8 mouse cellular contexts compared by ENCODE assay signal in genomic region chr4:149988931-149989556, GRCm38 (mm10). TPM values are rescaled to one million over a fixed set of nuclear protein-coding genes. Genes with fewer than 3 reads are reported as not detected.
DNase-seq lines count a peak whose midpoint lies in the region; ATAC-seq and TF ChIP-seq lines count a peak whose summit lies in the region.

No protein-coding gene starts in this region.

- H3K4me1 ChIP-seq in CH12.LX (ENCODE audit: control insufficient read depth in 1 of 2, insufficient read depth in 2 of 2): peaks cover 20 to 71% of the 10 kb centered on the region in 2 experiments
- H3K4me1 ChIP-seq in forebrain, embryonic 11.5 days (replicated peaks; ENCODE audit: control insufficient read depth, insufficient read depth, low read length): peaks cover 15% of the 10 kb centered on the region
- H3K4me1 ChIP-seq in heart, embryonic 16.5 days (ENCODE audit: control insufficient read depth, insufficient read depth, low read length): peaks cover 31% of the 10 kb centered on the region
- peaks cover 19% of the 10 kb centered on the region for H3K4me1 ChIP-seq in neural tube, embryonic 14.5 days (ENCODE audit: control insufficient read depth, insufficient read depth, low read length)

- H3K27ac ChIP-seq in CH12.LX (ENCODE audit: insufficient read depth, low read depth): peak overlapping the region; percentile 75
- no peak overlapping the region for H3K27ac ChIP-seq in forebrain, embryonic 11.5 days (ENCODE audit: low read depth, low read length)
- H3K27ac ChIP-seq in heart, embryonic 16.5 days (ENCODE audit: low read length): peak overlapping the region; percentile 47; the same call in 1 of the 2 replicates
- H3K27ac ChIP-seq in neural tube, embryonic 14.5 days (ENCODE audit: low read depth, low read length): peak overlapping the region; percentile 66

- H3K36me3 ChIP-seq in CH12.LX (replicated peaks in 1 of 2; ENCODE audit: control insufficient read depth in 1 of 2, insufficient read depth in 1 of 2, low read length in 1 of 2): peaks cover 36 to 69% of the 10 kb centered on the region in 2 experiments
- H3K36me3 ChIP-seq in forebrain, embryonic 11.5 days (ENCODE audit: control insufficient read depth, insufficient read depth, low read length): no peaks in the 10 kb centered on the region
- no peaks in the 10 kb centered on the region for H3K36me3 ChIP-seq in heart, embryonic 16.5 days (ENCODE audit: control insufficient read depth, insufficient read depth)
- no peaks in the 10 kb centered on the region for H3K36me3 ChIP-seq in neural tube, embryonic 14.5 days (ENCODE audit: control insufficient read depth, insufficient read depth, low read length)

- H3K27me3 ChIP-seq in CH12.LX (replicated peaks): no peaks in the 10 kb centered on the region
- no peaks in the 10 kb centered on the region; the same call in none of the 2 replicates for H3K27me3 ChIP-seq in forebrain, embryonic 11.5 days (ENCODE audit: control insufficient read depth, insufficient read depth, low read length)
- no peaks in the 10 kb centered on the region for H3K27me3 ChIP-seq in heart, embryonic 16.5 days (ENCODE audit: control insufficient read depth, insufficient read depth, low read length)
- no peaks in the 10 kb centered on the region for H3K27me3 ChIP-seq in neural tube, embryonic 14.5 days (ENCODE audit: control insufficient read depth, insufficient read depth, low read length)

- no peak; the same call in 1 of the 2 replicates for TF ChIP-seq RAD21 in CH12.LX (IDR thresholded peaks at IDR 0.05; ENCODE audit: low read depth, low read length)

- peak; percentile 97 for DNase-seq in CH12.LX (ENCODE audit: extremely low read depth)
- DNase-seq in c-Kit-positive CD71-positive TER-119-positive erythroid progenitor cells, embryonic 14.5 days (ENCODE audit: low spot score): peak; percentile 74
- peak; percentile 90 for DNase-seq in forebrain, embryonic 11.5 days (ENCODE audit: low spot score)
- peak; percentile 96 to 98 for DNase-seq in kidney, postnatal 36 days
- DNase-seq in lung, adult 18-20 months: peak; percentile 91 to 94
- peak; percentile 84 for DNase-seq in testis, postnatal 14 days (ENCODE audit: low spot score)

- H3K9ac ChIP-seq in CH12.LX (ENCODE audit: insufficient read depth, low read depth): peak overlapping the region; percentile 39; the same call in 1 of the 2 replicates
- no peak overlapping the region; the same call in 1 of the 2 replicates for H3K9ac ChIP-seq in forebrain, embryonic 11.5 days (ENCODE audit: low read length)
- no peak overlapping the region for H3K9ac ChIP-seq in heart, embryonic 16.5 days (ENCODE audit: low read length)
- H3K9ac ChIP-seq in neural tube, embryonic 14.5 days (replicated peaks; ENCODE audit: low read depth, low read length): no peak overlapping the region

- TF ChIP-seq EP300 in CH12.LX (IDR thresholded peaks at IDR 0.05; ENCODE audit: low read length): peak; percentile 90

- no peak overlapping the region for H3K4me3 ChIP-seq in CH12.LX (replicated peaks in 1 of 3; ENCODE audit: low read depth in 2 of 3, low read length in 2 of 3, poor library complexity in 1 of 3)
- H3K4me3 ChIP-seq in forebrain, embryonic 11.5 days (ENCODE audit: low read depth, low read length): peak overlapping the region; percentile 7; the same call in 1 of the 2 replicates
- peak overlapping the region; percentile 42 for H3K4me3 ChIP-seq in heart, embryonic 16.5 days (ENCODE audit: low read length)
- peak overlapping the region; percentile 12; the same call in 1 of the 2 replicates for H3K4me3 ChIP-seq in neural tube, embryonic 14.5 days (ENCODE audit: low read depth, low read length)

- ATAC-seq in forebrain, embryonic 11.5 days (replicated peaks; ENCODE audit: low FRiP score): peak; percentile 91
- ATAC-seq in heart, embryonic 16.5 days (replicated peaks; ENCODE audit: extremely low read depth, insufficient read depth, low FRiP score): peak; percentile 81
- ATAC-seq in neural tube, embryonic 14.5 days (ENCODE audit: low read depth): peak; percentile 93

- H3K79me2 ChIP-seq in CH12.LX (replicated peaks; ENCODE audit: control insufficient read depth, extremely low read depth, insufficient read depth, poor library complexity, severe bottlenecking): no peaks in the 10 kb centered on the region; the same call in 1 of the 2 replicates

- WGBS in forebrain, embryonic 11.5 days: 12% methylated on average over 21 of the region's 21 CpGs
- 6% methylated on average over 21 of the region's 21 CpGs for WGBS in heart, embryonic 16.5 days
- 6% methylated on average over 21 of the region's 21 CpGs for WGBS in neural tube, embryonic 14.5 days

- TF ChIP-seq POLR2A in CH12.LX (IDR thresholded peaks at IDR 0.05; ENCODE audit: low read depth, low read length): peak; percentile 46; the same call in 1 of the 2 replicates

- in situ Hi-C loops in CH12.LX (cut with MboI; ENCODE audit: low pct_ligation_motif_present, low pct_unique_long_range_greater_than_20kb, low sequenced_read_pairs): no loop called here

- TF ChIP-seq CTCF in CH12.LX (conservative IDR thresholded peaks at IDR 0.05 in 1 of 2, IDR thresholded peaks at IDR 0.05 in 1 of 2; ENCODE audit: low read depth in 2 of 2, low read length in 2 of 2): no peak

- peak overlapping the region; percentile 74 for H3K4me2 ChIP-seq in CH12.LX (ENCODE audit: insufficient read depth, low read depth, poor library complexity, severe bottlenecking)
- H3K4me2 ChIP-seq in forebrain, embryonic 11.5 days (ENCODE audit: low read depth, low read length, severe bottlenecking): peak overlapping the region; percentile 66
- peak overlapping the region; percentile 70 for H3K4me2 ChIP-seq in heart, embryonic 16.5 days (ENCODE audit: low read depth, low read length)
- peak overlapping the region; percentile 46 for H3K4me2 ChIP-seq in neural tube, embryonic 14.5 days (ENCODE audit: low read depth, low read length)

- no peaks in the 10 kb centered on the region for H3K9me3 ChIP-seq in CH12.LX (replicated peaks; ENCODE audit: low read length)
- no peaks in the 10 kb centered on the region for H3K9me3 ChIP-seq in forebrain, embryonic 11.5 days (ENCODE audit: control insufficient read depth, low read length)
- no peaks in the 10 kb centered on the region for H3K9me3 ChIP-seq in heart, embryonic 16.5 days (replicated peaks; ENCODE audit: control insufficient read depth, low read length)
- no peaks in the 10 kb centered on the region for H3K9me3 ChIP-seq in neural tube, embryonic 14.5 days (ENCODE audit: control insufficient read depth, low read length)

- dilution Hi-C loops in CH12.LX (cut with MboI; ENCODE audit: extremely low pct_ligation_motif_present, extremely low pct_unique_long_range_greater_than_20kb, low sequenced_read_pairs): no loop called here

TF ChIP-seq in CH12.LX, 34 proteins besides CTCF, POLR2A, EP300 and RAD21:
- TF ChIP-seq SMC3 (IDR thresholded peaks at IDR 0.05; ENCODE audit: low read depth, low read length) (no peak), JUND (conservative IDR thresholded peaks at IDR 0.05; ENCODE audit: low read depth, low read length) (peak; percentile 51; the same call in 1 of the 2 replicates), BHLHE40 (IDR thresholded peaks at IDR 0.05; ENCODE audit: low read depth, low read length) (peak; percentile 82), ELF1 (IDR thresholded peaks at IDR 0.05; ENCODE audit: low read depth, low read length) (peak; percentile 69; the same call in 1 of the 2 replicates), SIN3A (IDR thresholded peaks at IDR 0.05; ENCODE audit: low read length) (peak; percentile 60), IRF4 (IDR thresholded peaks at IDR 0.05; ENCODE audit: low read depth, low read length) (peak; percentile 84), CHD2 (IDR thresholded peaks at IDR 0.05; ENCODE audit: low read length) (peak; percentile 55; the same call in 1 of the 2 replicates), MYC (IDR thresholded peaks at IDR 0.05; ENCODE audit: low read depth, low read length) (peak; percentile 62; the same call in 1 of the 2 replicates), MXI1 (IDR thresholded peaks at IDR 0.05; ENCODE audit: low read depth, low read length) (no peak; the same call in 1 of the 2 replicates), NRF1 (IDR thresholded peaks at IDR 0.05; ENCODE audit: low read depth, low read length) (0 out of 2 replicates have a peak, but pooled peaks have one; percentile 27), JUN (IDR thresholded peaks at IDR 0.05; ENCODE audit: insufficient read depth, low read depth, low read length) (no peak), E2F4 (IDR thresholded peaks at IDR 0.05; ENCODE audit: insufficient replicate concordance, low read depth, low read length) (no peak), ETS1 (conservative IDR thresholded peaks at IDR 0.05; ENCODE audit: low read depth, low read length) (peak; percentile 99), MAX (IDR thresholded peaks at IDR 0.05; ENCODE audit: low read length) (peak; percentile 52), HCFC1 (IDR thresholded peaks at IDR 0.05; ENCODE audit: low read depth, low read length) (no peak; the same call in 1 of the 2 replicates), TCF12 (IDR thresholded peaks at IDR 0.05; ENCODE audit: low read depth, low read length) (peak; percentile 87)

RNA-seq across cellular contexts. Expression of gene H6pd, which starts 19.8 kb away (rescaled TPM):
- total RNA-seq in CH12.LX (2012; rRNA removed): 25.1 and 25.3 TPM in 2 replicates
- 13.2 and 17.7 TPM in 2 replicates for total RNA-seq in CH12.LX (2014; rRNA removed)
- 36.2 and 38.5 TPM in 2 replicates for polyA plus RNA-seq in CH12.LX (2012; ENCODE audit: insufficient read length, low read depth)
- 2.1 and 2.5 TPM in 2 replicates for polyA plus RNA-seq in forebrain, embryonic 11.5 days (2014; fragmentation: Nextera tagmentation; extraction: Ambion mirVana)
- 11.4 and 14.6 TPM in 2 replicates for polyA plus RNA-seq in heart, embryonic 16.5 days (2015; fragmentation: Nextera tagmentation; extraction: Ambion mirVana)
- polyA plus RNA-seq in neural tube, embryonic 14.5 days (2014; fragmentation: Nextera tagmentation; extraction: Ambion mirVana): 2.0 and 3.3 TPM in 2 replicates

RNA-seq across cellular contexts. Expression of gene Spsb1, which starts 34.2 kb away (rescaled TPM):
- 0.04 and 0.34 TPM in 2 replicates for total RNA-seq in CH12.LX (2012; rRNA removed)
- 0.07 and 0.16 TPM in 2 replicates for total RNA-seq in CH12.LX (2014; rRNA removed)
- 0.16 and 0.19 TPM in 2 replicates for polyA plus RNA-seq in CH12.LX (2012; ENCODE audit: insufficient read length, low read depth)
- 7.5 and 7.8 TPM in 2 replicates for polyA plus RNA-seq in forebrain, embryonic 11.5 days (2014; fragmentation: Nextera tagmentation; extraction: Ambion mirVana)
- polyA plus RNA-seq in heart, embryonic 16.5 days (2015; fragmentation: Nextera tagmentation; extraction: Ambion mirVana): 10.5 and 12.4 TPM in 2 replicates
- polyA plus RNA-seq in neural tube, embryonic 14.5 days (2014; fragmentation: Nextera tagmentation; extraction: Ambion mirVana): 5.9 and 9.4 TPM in 2 replicates

Comparison
In these comparisons a context has a peak if more than half of its experiments do, and no peak if none do; other contexts are left out.
1. H3K4me3 ChIP-seq: peak in forebrain, embryonic 11.5 days (single experiment), heart, embryonic 16.5 days (single experiment) and neural tube, embryonic 14.5 days (single experiment); none in CH12.LX (0 of 3).
2. Peak in every context shown above with its lines, with median percentiles within 50 percentile points of each other: DNase-seq, H3K4me2 ChIP-seq and ATAC-seq.